Mouse (Mus musculus): ENCODE measurements at regions not wholly inside any gene's neighbourhood (a gene's known extent, or its start where the extent isn't known, plus 50 kb on each side); places are given as distances from the start of the nearest gene placed in this dataset.

GRCm38 (mm10) chr17:75895436-75895835, 343.7 kb upstream of the Fam98a start:
- no peak for DNase-seq (ENCODE audit: low read depth, low spot score)

GRCm38 (mm10) chr17:75894934-75895333, 343.2 kb upstream of the Fam98a start:
- DNase-seq (ENCODE audit: low read depth, low spot score) = no peak

- DNase-seq (ENCODE audit: low read depth, low spot score) = no peak
Observed at GRCm38 (mm10) chr17:75893559-75893958, 341.8 kb upstream of the Fam98a start.

GRCm38 (mm10) chr17:75892156-75892555, 340.4 kb upstream of the Fam98a start:
- no peak for DNase-seq (ENCODE audit: low read depth, low spot score)

GRCm38 (mm10) chr17:75891564-75891963, 339.8 kb upstream of the Fam98a start:
- no peak for DNase-seq (ENCODE audit: low read depth, low spot score)

- DNase-seq (ENCODE audit: low read depth, low spot score) = no peak
Observed at GRCm38 (mm10) chr17:75877848-75878247, 326.1 kb upstream of the Fam98a start.

GRCm38 (mm10) chr17:75876895-75877294, 325.1 kb upstream of the Fam98a start:
- DNase-seq (ENCODE audit: low read depth, low spot score) = no peak

GRCm38 (mm10) chr17:75874535-75874934, 322.8 kb upstream of the Fam98a start:
- DNase-seq (ENCODE audit: low read depth, low spot score) = no peak

- DNase-seq (ENCODE audit: low read depth, low spot score) = no peak
Observed at GRCm38 (mm10) chr17:75870492-75870891, 318.7 kb upstream of the Fam98a start.

GRCm38 (mm10) chr17:75857015-75857414, 305.3 kb upstream of the Fam98a start:
- DNase-seq (ENCODE audit: low read depth, low spot score) = no peak

GRCm38 (mm10) chr17:75815997-75816626, 264.4 kb upstream of the Fam98a start:
- no peak for DNase-seq (ENCODE audit: low read depth, low spot score)

- DNase-seq (ENCODE audit: low read depth, low spot score) = no peak
Observed at GRCm38 (mm10) chr17:75812163-75812562, 260.4 kb upstream of the Fam98a start.

- DNase-seq (ENCODE audit: low read depth, low spot score) = no peak
Observed at GRCm38 (mm10) chr17:75808524-75809326, 257.0 kb upstream of the Fam98a start.

GRCm38 (mm10) chr17:75808025-75808424, 256.3 kb upstream of the Fam98a start:
- no peak for DNase-seq (ENCODE audit: low read depth, low spot score)

- DNase-seq (ENCODE audit: low read depth, low spot score) = no peak
Observed at GRCm38 (mm10) chr17:75804358-75804757, 252.6 kb upstream of the Fam98a start.

- no peak for DNase-seq (ENCODE audit: low read depth, low spot score)
Observed at GRCm38 (mm10) chr17:75796380-75796779, 244.6 kb upstream of the Fam98a start.

- DNase-seq (ENCODE audit: low read depth, low spot score) = no peak
Observed at GRCm38 (mm10) chr17:75795772-75796171, 244.0 kb upstream of the Fam98a start.

- DNase-seq (ENCODE audit: low read depth, low spot score) = no peak
Observed at GRCm38 (mm10) chr17:75779770-75780169, 228.0 kb upstream of the Fam98a start.

GRCm38 (mm10) chr17:75776611-75777010, 224.9 kb upstream of the Fam98a start:
- no peak for DNase-seq (ENCODE audit: low read depth, low spot score)

GRCm38 (mm10) chr17:75775518-75775917, 223.8 kb upstream of the Fam98a start:
- DNase-seq (ENCODE audit: low read depth, low spot score) = no peak

GRCm38 (mm10) chr17:75772861-75773260, 221.1 kb upstream of the Fam98a start:
- DNase-seq (ENCODE audit: low read depth, low spot score) = no peak

GRCm38 (mm10) chr17:75768654-75769053, 216.9 kb upstream of the Fam98a start:
- no peak for DNase-seq (ENCODE audit: low read depth, low spot score)

GRCm38 (mm10) chr17:75763391-75763790, 211.6 kb upstream of the Fam98a start:
- DNase-seq (ENCODE audit: low read depth, low spot score) = no peak
